In genomic region chr11:61026381-61026780, GRCm38 (mm10) we compare ENCODE assay signal across 32 mouse cellular contexts. TPM values are rescaled to one million over a fixed set of nuclear protein-coding genes. Genes with fewer than 3 reads are reported as not detected.
DNase-seq lines count a peak whose midpoint lies in the region; ATAC-seq and TF ChIP-seq lines count a peak whose summit lies in the region.
"Had no signal": no experiment of that assay in that cellular context is flagged by ENCODE, and none has a peak within 500 bp of the region (broad histone marks: within the 10 kb centered on the region; RNA-seq: fewer than 3 reads in every experiment).

No protein-coding gene starts in this region.

- peaks cover 40 to 53% of the 10 kb centered on the region in 2 experiments for H3K4me1 ChIP-seq in heart, embryonic 14.5 days (ENCODE audit: control insufficient read depth in 2 of 2, insufficient read depth in 2 of 2, low read length in 2 of 2)
- H3K4me1 ChIP-seq in hindbrain, embryonic 13.5 days (replicated peaks), result peaks cover 72% of the 10 kb centered on the region
- peaks cover 36% of the 10 kb centered on the region for H3K4me1 ChIP-seq in hindbrain, embryonic 14.5 days (replicated peaks; ENCODE audit: control insufficient read depth, insufficient read depth, low read length)

- H3K9ac ChIP-seq in heart, embryonic 14.5 days (ENCODE audit: low read length), result peak overlapping the region; percentile 18; the same call in 1 of the 2 replicates
- no peak overlapping the region for H3K9ac ChIP-seq in hindbrain, embryonic 13.5 days
- no peak overlapping the region for H3K9ac ChIP-seq in hindbrain, embryonic 14.5 days
- H3K9ac ChIP-seq: embryonic facial prominence, embryonic 13.5 days; forebrain, embryonic 15.5 days; limb, embryonic 13.5 days; lung, embryonic 15.5 days; neural tube, embryonic 12.5 days had no signal

- ATAC-seq in heart, embryonic 14.5 days (ENCODE audit: insufficient number of reproducible peaks, insufficient read depth, low FRiP score, low read depth), result no peak
- ATAC-seq in hindbrain, embryonic 13.5 days (ENCODE audit: low FRiP score), result no peak
- ATAC-seq in hindbrain, embryonic 14.5 days (ENCODE audit: low FRiP score), result no peak
- ATAC-seq: activated CD4-positive, CD25-positive, alpha-beta regulatory T cell, adult 4 months; forebrain, embryonic 15.5 days; intestine, embryonic 16.5 days; midbrain, embryonic 16.5 days had no signal

- 89% methylated on average over 6 of the region's 6 CpGs for WGBS in heart, embryonic 14.5 days
- 79% methylated on average over 6 of the region's 6 CpGs for WGBS in hindbrain, embryonic 13.5 days
- WGBS in hindbrain, embryonic 14.5 days, result 84% methylated on average over 6 of the region's 6 CpGs

- no peak for TF ChIP-seq CTCF in gastrocnemius, adult 2 months (IDR thresholded peaks at IDR 0.05)

- intact Hi-C loops in gastrocnemius, adult 2 months (cut with DNase I), result no loop called here
- intact Hi-C loops in heart, postnatal 14 days (cut with DNase I), result no loop called here

- H3K36me3 ChIP-seq in heart, embryonic 14.5 days (ENCODE audit: control insufficient read depth, insufficient read depth, low read length), result no peaks in the 10 kb centered on the region
- no peaks in the 10 kb centered on the region for H3K36me3 ChIP-seq in hindbrain, embryonic 13.5 days
- H3K36me3 ChIP-seq in hindbrain, embryonic 14.5 days (replicated peaks; ENCODE audit: control insufficient read depth, insufficient read depth), result no peaks in the 10 kb centered on the region
- H3K36me3 ChIP-seq: embryonic facial prominence, embryonic 13.5 days; forebrain, embryonic 10.5 days; forebrain, embryonic 15.5 days; limb, embryonic 13.5 days; lung, embryonic 15.5 days; neural tube, embryonic 12.5 days had no signal

- H3K9me3 ChIP-seq in heart, embryonic 14.5 days (ENCODE audit: control insufficient read depth, low read length), result no peaks in the 10 kb centered on the region
- no peaks in the 10 kb centered on the region for H3K9me3 ChIP-seq in hindbrain, embryonic 13.5 days
- H3K9me3 ChIP-seq in hindbrain, embryonic 14.5 days (ENCODE audit: control insufficient read depth, low read length), result no peaks in the 10 kb centered on the region
- H3K9me3 ChIP-seq: embryonic facial prominence, embryonic 13.5 days; forebrain, embryonic 10.5 days; forebrain, embryonic 15.5 days; limb, embryonic 13.5 days; lung, embryonic 15.5 days; neural tube, embryonic 12.5 days had no signal

- peak; percentile 28 to 40 for DNase-seq in cerebellum, adult 18-20 months
- DNase-seq in cerebellum, postnatal 4 days (ENCODE audit: low spot score in 2 of 2), result no peak
- DNase-seq in gastrocnemius, adult 2 months, result peak; percentile 14
- DNase-seq in gastrocnemius, postnatal 4 days (ENCODE audit: low spot score in 2 of 2), result no peak
- DNase-seq in heart, postnatal 14 days, result no peak
- DNase-seq in hindbrain, embryonic 14.5 days (ENCODE audit: low spot score), result no peak
- DNase-seq: adrenal gland, adult 2 months; adrenal gland, postnatal 36 days; gastrocnemius, postnatal 36 days; kidney, adult 8-10 months; kidney, postnatal 4 days; lung, postnatal 36 days; thymus, adult 2 months; thymus, postnatal 36 days had no signal

- H3K27ac ChIP-seq in gastrocnemius, adult 2 months, result peak overlapping the region; percentile 95; the same call in 1 of the 2 replicates
- H3K27ac ChIP-seq in heart, embryonic 14.5 days (replicated peaks in 1 of 2; ENCODE audit: control insufficient read depth in 1 of 2, insufficient read depth in 1 of 2, low read depth in 2 of 2, low read length in 2 of 2), result peak overlapping the region; percentile 75 to 91
- H3K27ac ChIP-seq in hindbrain, embryonic 13.5 days, result peak overlapping the region; percentile 5; the same call in 1 of the 2 replicates
- H3K27ac ChIP-seq in hindbrain, embryonic 14.5 days, result no peak overlapping the region
- H3K27ac ChIP-seq: embryonic facial prominence, embryonic 13.5 days; forebrain, embryonic 10.5 days; forebrain, embryonic 15.5 days; kidney, postnatal 0 days; limb, embryonic 13.5 days; lung, embryonic 15.5 days; neural tube, embryonic 12.5 days had no signal

- peaks cover 34% of the 10 kb centered on the region for H3K27me3 ChIP-seq in heart, embryonic 14.5 days (ENCODE audit: control insufficient read depth, insufficient read depth, low read length)
- peaks cover 49% of the 10 kb centered on the region for H3K27me3 ChIP-seq in hindbrain, embryonic 13.5 days
- H3K27me3 ChIP-seq in hindbrain, embryonic 14.5 days (ENCODE audit: control insufficient read depth, insufficient read depth, low read length), result peaks cover 27% of the 10 kb centered on the region
- H3K27me3 ChIP-seq: CH12.LX had no signal

- peak overlapping the region; percentile 48 for H3K4me2 ChIP-seq in heart, embryonic 14.5 days (ENCODE audit: low read length)
- H3K4me2 ChIP-seq in hindbrain, embryonic 13.5 days, result no peak overlapping the region
- no peak overlapping the region for H3K4me2 ChIP-seq in hindbrain, embryonic 14.5 days (replicated peaks)
- H3K4me2 ChIP-seq: embryonic facial prominence, embryonic 13.5 days; forebrain, embryonic 15.5 days; limb, embryonic 13.5 days; liver, embryonic 11.5 days; lung, embryonic 15.5 days; midbrain, embryonic 11.5 days; neural tube, embryonic 12.5 days had no signal

- H3K4me3 ChIP-seq in gastrocnemius, adult 2 months, result no peak overlapping the region
- H3K4me3 ChIP-seq in heart, embryonic 14.5 days (ENCODE audit: control insufficient read depth in 1 of 2, insufficient read depth in 1 of 2, low read depth in 1 of 2, low read length in 2 of 2), result no peak overlapping the region
- H3K4me3 ChIP-seq in hindbrain, embryonic 13.5 days, result no peak overlapping the region
- no peak overlapping the region for H3K4me3 ChIP-seq in hindbrain, embryonic 14.5 days (replicated peaks; ENCODE audit: low read length)
- H3K4me3 ChIP-seq: embryonic facial prominence, embryonic 13.5 days; forebrain, embryonic 10.5 days; forebrain, embryonic 15.5 days; limb, embryonic 13.5 days; lung, embryonic 15.5 days; neural tube, embryonic 12.5 days had no signal

RNA-seq across cellular contexts. Expression of gene Kcnj12, which starts 4.0 kb away (rescaled TPM):
- total RNA-seq in gastrocnemius, adult 2 months (2021), result 10 to 100 TPM; 50.4 to 65.8 TPM
- total RNA-seq in gastrocnemius, postnatal 4 days (2021), result 10 to 100 TPM; 13.7 to 16.4 TPM
- 5.4 and 5.8 TPM in 2 replicates for polyA plus RNA-seq in heart, embryonic 14.5 days (2014; fragmentation: Nextera tagmentation; extraction: Ambion mirVana)
- 10 to 100 TPM; 27.5 to 29.0 TPM for total RNA-seq in heart, postnatal 14 days (2021)
- polyA plus RNA-seq in hindbrain, embryonic 13.5 days (2015; fragmentation: Nextera tagmentation; extraction: Ambion mirVana), result 3.5 and 3.8 TPM in 2 replicates
- polyA plus RNA-seq in hindbrain, embryonic 14.5 days (2014; fragmentation: Nextera tagmentation; extraction: Ambion mirVana), result 3.3 and 4.3 TPM in 2 replicates
- total RNA-seq: CH12.LX; common myeloid progenitor, adult 5-6 weeks; hematopoietic stem cell, adult 5-6 weeks; megakaryocyte, adult 5-6 weeks had no signal
- polyA plus RNA-seq: activated CD4-positive, CD25-positive, alpha-beta regulatory T cell, adult 4 months; liver, embryonic 11.5 days had no signal

Comparison
In these comparisons a context has a peak if more than half of its experiments do, and no peak if none do; other contexts are left out.
1. DNase-seq: peak in cerebellum, adult 18-20 months (2 of 2) and gastrocnemius, adult 2 months (single experiment); none in cerebellum, postnatal 4 days (0 of 2), gastrocnemius, postnatal 4 days (0 of 2), heart, postnatal 14 days (0 of 2) and hindbrain, embryonic 14.5 days (single experiment).